Mouse (Mus musculus): Measurements from ENCODE around the gene Kif21a. TPM values are rescaled to one million over a fixed set of nuclear protein-coding genes. Genes with fewer than 3 reads are reported as not detected.

The Kif21a gene
- polyA plus RNA-seq, 1 experiment from 2014 or later = 2.0 TPM

DNA sequence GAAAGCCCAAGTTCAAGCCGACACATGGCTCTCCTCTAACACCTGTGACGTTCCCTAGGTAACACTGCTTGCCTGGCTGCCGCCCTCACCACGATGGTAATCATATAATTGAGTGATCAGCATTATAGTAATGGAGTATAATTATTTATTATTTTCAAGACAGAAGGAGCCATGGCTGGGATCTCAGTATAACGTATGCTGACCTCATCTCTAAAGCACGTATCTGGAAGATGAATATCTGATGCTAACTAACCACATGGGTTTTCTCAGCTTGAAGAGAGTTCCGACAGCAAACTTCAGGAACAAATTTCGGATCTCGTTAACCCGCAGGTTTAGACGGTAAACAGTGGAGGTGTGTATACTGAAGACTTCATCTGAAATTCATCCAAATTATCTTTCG, 33.4 kb downstream of the Kif21a start:
- Histone ChIP-seq H3K27ac (no peak overlapping the region), H3K9me3 (replicated peaks) (no peaks in the 10 kb centered on the region), H3K9ac (no peak overlapping the region), H3K4me3 (no peak overlapping the region), H3K4me2 (no peak overlapping the region), H3K36me3 (no peaks in the 10 kb centered on the region), H3K27me3 (replicated peaks) (no peaks in the 10 kb centered on the region), H3K4me1 (no peaks in the 10 kb centered on the region)
- ATAC-seq = no peak
- 83% methylated on average over 12 of the region's 12 CpGs for WGBS (ENCODE audit: insufficient replicate concordance)

DNA sequence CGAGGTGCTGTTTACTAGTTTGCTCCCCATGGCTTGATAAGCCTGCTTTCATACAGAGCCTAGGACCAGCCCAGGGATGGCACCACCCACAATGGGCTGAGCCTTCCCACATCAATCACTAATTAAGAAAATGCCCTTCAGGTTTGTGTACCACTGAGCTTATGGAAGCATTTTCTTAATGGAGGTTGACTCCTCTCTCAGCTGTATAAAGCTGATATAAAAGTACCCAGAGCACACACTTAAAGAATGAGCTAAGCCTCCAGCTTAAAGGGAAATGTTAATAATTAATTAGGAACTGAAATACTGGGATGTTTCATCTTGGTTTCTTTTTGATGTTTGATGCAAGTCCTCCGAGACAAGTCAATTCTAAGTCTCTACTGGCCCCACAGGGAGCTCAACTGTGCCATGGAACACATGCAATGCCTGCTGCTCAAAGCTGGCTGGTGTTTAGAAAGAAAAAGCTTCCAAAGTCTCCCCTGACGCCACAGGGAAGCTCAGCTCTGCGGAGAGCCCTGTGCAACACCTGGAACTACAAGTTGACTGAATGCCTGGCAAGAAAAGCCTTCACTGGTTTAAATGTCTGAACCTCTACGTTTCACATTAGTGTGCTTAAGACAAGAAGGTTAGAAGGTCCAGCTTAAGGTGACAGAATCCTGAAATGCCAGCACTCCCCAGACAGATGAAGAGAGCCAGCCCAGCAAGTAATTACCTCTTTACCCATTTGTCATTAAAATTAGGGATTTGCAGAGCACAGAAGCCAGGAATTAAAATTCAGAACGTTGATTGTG, 36.8 kb downstream of the Kif21a start:
- no peaks in the 10 kb centered on the region for H3K9me3 ChIP-seq (replicated peaks)
- H3K27ac ChIP-seq = no peak overlapping the region
- 19% methylated on average over 6 of the region's 6 CpGs for WGBS (ENCODE audit: insufficient replicate concordance)
- no peak overlapping the region for H3K9ac ChIP-seq
- H3K27me3 ChIP-seq (replicated peaks) = no peaks in the 10 kb centered on the region
- no peak overlapping the region for H3K4me3 ChIP-seq
- no peak overlapping the region for H3K4me2 ChIP-seq
- ATAC-seq = no peak
- no peaks in the 10 kb centered on the region for H3K36me3 ChIP-seq
- no peaks in the 10 kb centered on the region for H3K4me1 ChIP-seq

GRCm38 (mm10) chr15:91010218-91010617, 39.5 kb downstream of the Kif21a start:
- no peak for ATAC-seq
- Histone ChIP-seq H3K9me3 (replicated peaks) (no peaks in the 10 kb centered on the region), H3K27me3 (replicated peaks) (no peaks in the 10 kb centered on the region), H3K27ac (no peak overlapping the region), H3K4me3 (no peak overlapping the region), H3K36me3 (no peaks in the 10 kb centered on the region), H3K4me1 (no peaks in the 10 kb centered on the region), H3K9ac (no peak overlapping the region), H3K4me2 (no peak overlapping the region)
- 77% methylated on average over 4 of the region's 4 CpGs for WGBS (ENCODE audit: insufficient replicate concordance)

DNA sequence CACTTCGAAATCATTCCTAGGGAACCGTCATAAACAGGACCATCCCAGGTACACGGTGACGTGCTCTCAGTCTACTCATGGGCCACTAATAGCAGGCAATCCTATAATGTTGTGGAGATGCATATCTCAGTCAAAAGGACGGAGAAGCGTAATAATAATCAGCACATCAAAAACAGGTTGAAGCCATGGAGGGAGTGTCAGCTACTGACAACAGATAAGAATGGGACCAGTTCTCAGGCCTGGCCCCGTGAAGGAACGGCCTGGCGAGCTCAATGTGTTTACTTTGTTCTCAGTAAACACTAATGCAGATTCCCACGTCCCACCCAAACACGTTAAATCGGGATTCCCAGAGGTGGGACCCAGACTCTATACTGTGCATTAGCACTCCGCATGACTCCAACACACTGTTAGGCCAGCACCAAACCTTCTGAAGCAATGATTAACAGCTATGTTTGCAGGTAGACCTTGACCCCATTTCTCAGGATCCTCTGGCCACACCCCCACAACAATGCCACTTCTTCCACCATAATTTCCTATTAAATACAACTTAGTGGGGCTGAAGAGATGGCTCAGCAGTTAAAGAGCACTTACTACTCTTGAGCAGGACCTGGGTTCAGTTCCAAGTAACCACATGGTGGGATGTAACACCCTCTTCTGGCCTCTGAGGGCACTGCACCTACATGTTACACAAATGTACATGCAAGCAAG, 42.5 kb downstream of the Kif21a start:
- Histone ChIP-seq H3K4me2 (no peak overlapping the region), H3K27me3 (replicated peaks) (no peaks in the 10 kb centered on the region), H3K36me3 (no peaks in the 10 kb centered on the region), H3K27ac (no peak overlapping the region), H3K9me3 (replicated peaks) (no peaks in the 10 kb centered on the region), H3K4me1 (no peaks in the 10 kb centered on the region), H3K9ac (no peak overlapping the region), H3K4me3 (no peak overlapping the region)
- 69% methylated on average over 13 of the region's 13 CpGs for WGBS (ENCODE audit: insufficient replicate concordance)
- ATAC-seq = no peak

DNA sequence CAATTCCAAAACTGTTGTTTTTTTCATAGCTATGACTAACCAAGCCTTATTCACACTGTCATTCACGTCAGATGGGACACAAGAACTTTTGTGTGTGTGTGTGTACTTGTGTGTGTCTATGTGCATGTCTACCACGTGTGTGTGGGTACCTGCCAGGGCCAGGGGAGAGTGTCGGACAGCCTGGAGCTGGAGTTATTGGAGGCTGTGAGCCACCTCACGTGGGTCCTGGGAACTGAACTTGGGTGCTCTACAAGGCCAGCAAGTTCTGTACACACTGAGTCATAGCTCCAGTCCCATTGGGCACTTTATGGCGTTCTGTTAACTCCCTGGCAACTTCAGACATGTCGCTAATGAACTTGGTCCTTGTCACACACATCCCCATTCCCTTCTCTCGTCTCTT, 45.0 kb downstream of the Kif21a start:
- H3K4me3 ChIP-seq = no peak overlapping the region
- H3K27ac ChIP-seq = no peak overlapping the region
- no peaks in the 10 kb centered on the region for H3K9me3 ChIP-seq (replicated peaks)
- no peaks in the 10 kb centered on the region for H3K27me3 ChIP-seq (replicated peaks)
- WGBS (ENCODE audit: insufficient replicate concordance) = 64% methylated on average over 7 of the region's 7 CpGs
- no peaks in the 10 kb centered on the region for H3K4me1 ChIP-seq
- no peak overlapping the region for H3K4me2 ChIP-seq
- ATAC-seq = no peak
- H3K36me3 ChIP-seq = no peaks in the 10 kb centered on the region
- no peak overlapping the region for H3K9ac ChIP-seq

DNA sequence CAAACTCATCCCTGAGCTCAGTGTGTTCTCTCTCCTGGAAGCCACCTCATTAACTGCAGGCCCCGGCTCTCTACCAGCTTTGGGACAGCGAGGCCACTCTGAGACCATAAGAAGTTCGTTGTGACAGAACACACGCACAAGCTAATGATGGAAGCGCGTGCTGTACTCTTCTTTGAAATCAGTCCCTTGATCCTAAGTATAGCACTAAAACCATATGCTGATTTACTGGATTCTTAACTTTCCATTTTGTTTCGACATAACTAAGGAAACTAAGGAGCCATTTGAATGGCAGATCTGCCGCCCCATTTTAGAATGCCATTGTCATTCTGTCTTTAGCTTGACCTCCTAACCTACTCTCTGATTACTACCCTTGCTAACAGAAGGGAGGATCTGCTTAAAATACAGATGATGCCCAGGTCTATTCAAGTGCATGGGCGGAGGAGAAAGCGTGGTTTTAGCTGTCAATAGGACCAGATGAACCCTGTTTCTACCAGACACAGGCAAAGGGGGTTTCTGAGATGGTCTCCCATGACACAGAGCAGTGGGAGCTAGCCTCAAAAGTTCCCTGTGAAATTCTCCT, 48.6 kb downstream of the Kif21a start:
- no peaks in the 10 kb centered on the region for H3K4me1 ChIP-seq
- ATAC-seq = no peak
- no peak overlapping the region for H3K27ac ChIP-seq
- H3K9me3 ChIP-seq (replicated peaks) = no peaks in the 10 kb centered on the region
- WGBS (ENCODE audit: insufficient replicate concordance) = 77% methylated on average over 10 of the region's 10 CpGs
- no peaks in the 10 kb centered on the region for H3K36me3 ChIP-seq
- H3K4me2 ChIP-seq = no peak overlapping the region
- no peaks in the 10 kb centered on the region for H3K27me3 ChIP-seq (replicated peaks)
- H3K9ac ChIP-seq = no peak overlapping the region
- no peak overlapping the region for H3K4me3 ChIP-seq

GRCm38 (mm10) chr15:91000280-91001036, 49.3 kb downstream of the Kif21a start:
- Histone ChIP-seq H3K27ac (no peak overlapping the region), H3K4me3 (no peak overlapping the region), H3K9me3 (replicated peaks) (no peaks in the 10 kb centered on the region), H3K4me2 (no peak overlapping the region), H3K9ac (no peak overlapping the region), H3K4me1 (no peaks in the 10 kb centered on the region), H3K27me3 (replicated peaks) (no peaks in the 10 kb centered on the region), H3K36me3 (no peaks in the 10 kb centered on the region)
- ATAC-seq = no peak
- WGBS (ENCODE audit: insufficient replicate concordance) = 68% methylated on average over 21 of the region's 21 CpGs

GRCm38 (mm10) chr15:90992871-90993270, 56.9 kb downstream of the Kif21a start:
- no peaks in the 10 kb centered on the region for H3K9me3 ChIP-seq (replicated peaks)
- no peaks in the 10 kb centered on the region for H3K27me3 ChIP-seq (replicated peaks)
- H3K4me3 ChIP-seq = no peak overlapping the region
- H3K4me1 ChIP-seq = no peaks in the 10 kb centered on the region
- H3K4me2 ChIP-seq = no peak overlapping the region
- WGBS (ENCODE audit: insufficient replicate concordance) = 59% methylated on average over 2 of the region's 2 CpGs
- no peaks in the 10 kb centered on the region for H3K36me3 ChIP-seq
- H3K27ac ChIP-seq = no peak overlapping the region
- no peak for ATAC-seq
- no peak overlapping the region for H3K9ac ChIP-seq

DNA sequence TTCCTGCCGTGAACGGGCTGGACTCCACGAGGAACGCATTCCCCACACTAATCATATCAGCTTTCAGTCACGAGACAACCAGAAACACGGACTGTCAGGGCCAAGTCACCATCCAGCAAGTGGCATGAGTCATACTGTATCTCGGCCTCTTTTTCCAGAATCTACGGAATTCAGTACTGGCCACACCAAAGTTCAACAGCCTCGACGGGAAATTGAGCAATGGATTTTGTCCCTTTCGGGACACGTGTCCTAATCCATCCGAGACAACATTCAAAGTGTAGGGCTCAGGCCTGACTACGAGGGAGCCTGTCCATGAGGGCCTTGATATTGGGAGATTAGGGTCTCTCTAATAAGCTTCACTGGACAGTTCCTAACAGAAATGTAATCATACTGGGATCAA, 57.4 kb downstream of the Kif21a start:
- WGBS (ENCODE audit: insufficient replicate concordance) = 85% methylated on average over 14 of the region's 14 CpGs
- H3K4me1 ChIP-seq = no peaks in the 10 kb centered on the region
- no peak overlapping the region for H3K27ac ChIP-seq
- no peaks in the 10 kb centered on the region for H3K9me3 ChIP-seq (replicated peaks)
- no peak for ATAC-seq
- H3K9ac ChIP-seq = no peak overlapping the region
- H3K36me3 ChIP-seq = no peaks in the 10 kb centered on the region
- no peak overlapping the region for H3K4me3 ChIP-seq
- H3K4me2 ChIP-seq = no peak overlapping the region
- no peaks in the 10 kb centered on the region for H3K27me3 ChIP-seq (replicated peaks)

GRCm38 (mm10) chr15:90991843-90992242, 57.9 kb downstream of the Kif21a start:
- H3K4me3 ChIP-seq = no peak overlapping the region
- H3K9ac ChIP-seq = no peak overlapping the region
- no peak for ATAC-seq
- H3K27me3 ChIP-seq (replicated peaks) = no peaks in the 10 kb centered on the region
- WGBS (ENCODE audit: insufficient replicate concordance) = 72% methylated on average over 4 of the region's 4 CpGs
- no peaks in the 10 kb centered on the region for H3K9me3 ChIP-seq (replicated peaks)
- no peaks in the 10 kb centered on the region for H3K4me1 ChIP-seq
- no peak overlapping the region for H3K4me2 ChIP-seq
- H3K36me3 ChIP-seq = no peaks in the 10 kb centered on the region
- no peak overlapping the region for H3K27ac ChIP-seq

- Histone ChIP-seq H3K9me3 (replicated peaks) (no peaks in the 10 kb centered on the region), H3K4me3 (no peak overlapping the region)
- WGBS (ENCODE audit: insufficient replicate concordance) = 87% methylated on average over 12 of the region's 12 CpGs
Observed at GRCm38 (mm10) chr15:90987714-90988250, 62.0 kb downstream of the Kif21a start.

More at GRCm38 (mm10) chr15:90987714-90988250, 62.0 kb downstream of the Kif21a start:
- Histone ChIP-seq H3K36me3 (no peaks in the 10 kb centered on the region), H3K9ac (no peak overlapping the region), H3K27ac (no peak overlapping the region), H3K27me3 (replicated peaks) (no peaks in the 10 kb centered on the region), H3K4me2 (no peak overlapping the region), H3K4me1 (no peaks in the 10 kb centered on the region)
- ATAC-seq = no peak
